Mouse (Mus musculus): Measurements from ENCODE around the gene Efcab9. TPM values are rescaled to one million over a fixed set of nuclear protein-coding genes. Genes with fewer than 3 reads are reported as not detected.

Efcab9 gene
- polyA plus RNA-seq, 1 experiment from 2014 or later, result not detected

DNA sequence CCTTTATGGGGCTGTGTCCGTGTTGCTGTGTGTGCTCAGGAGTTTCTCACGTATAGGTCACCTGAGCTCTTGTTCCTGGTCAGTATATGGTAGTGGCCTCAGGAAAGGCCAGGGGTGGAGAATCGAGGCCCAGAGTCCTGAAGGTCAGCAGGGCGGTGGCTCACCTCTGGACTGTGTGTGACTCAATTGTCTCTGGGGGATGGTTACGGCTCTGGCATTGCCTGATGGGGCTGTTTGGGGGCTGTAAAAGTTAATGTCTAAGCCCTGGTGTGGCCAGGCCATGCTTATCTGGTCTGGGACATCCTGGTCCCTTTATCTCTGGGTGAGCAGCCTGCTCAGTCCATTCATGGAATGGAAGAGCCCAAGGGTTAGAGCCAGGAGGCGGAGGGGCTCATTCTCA, 34.3 kb upstream of the Efcab9 start:
- H3K36me3 ChIP-seq, result no peaks in the 10 kb centered on the region
- WGBS, result 67% methylated on average over 6 of the region's 6 CpGs
- no peaks in the 10 kb centered on the region for H3K27me3 ChIP-seq (replicated peaks)
- ATAC-seq (ENCODE audit: low FRiP score), result no peak
- H3K27ac ChIP-seq (replicated peaks), result no peak overlapping the region
- H3K9ac ChIP-seq (replicated peaks), result no peak overlapping the region
- no peak overlapping the region for H3K4me3 ChIP-seq (replicated peaks)
- H3K9me3 ChIP-seq (replicated peaks), result no peaks in the 10 kb centered on the region
- peaks cover 5% of the 10 kb centered on the region for H3K4me1 ChIP-seq
- no peak overlapping the region for H3K4me2 ChIP-seq

DNA sequence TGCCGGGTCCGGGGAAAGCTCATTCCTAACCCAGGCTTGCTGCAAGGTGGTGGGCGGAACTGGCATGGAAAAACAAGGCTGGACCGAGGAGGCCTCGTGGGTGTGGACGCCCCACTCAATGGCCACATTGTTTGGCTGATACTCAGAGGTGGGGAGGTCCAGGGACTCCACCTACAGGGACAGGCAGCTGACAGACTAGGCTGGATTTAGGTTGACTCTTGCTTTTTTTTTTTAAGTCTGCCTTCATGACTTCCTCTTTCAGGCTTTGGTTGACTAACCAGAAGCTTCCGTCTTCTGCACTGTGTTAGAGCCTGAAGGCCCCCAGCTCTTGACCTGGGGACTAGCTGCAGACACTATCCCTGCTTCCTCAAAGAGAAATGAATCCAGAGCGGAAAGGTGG, 33.2 kb upstream of the Efcab9 start:
- ATAC-seq (ENCODE audit: low FRiP score), result no peak
- WGBS, result 43% methylated on average over 8 of the region's 8 CpGs
- Histone ChIP-seq H3K27me3 (replicated peaks) (no peaks in the 10 kb centered on the region), H3K4me1 (peaks cover 5% of the 10 kb centered on the region), H3K27ac (replicated peaks) (no peak overlapping the region), H3K9ac (replicated peaks) (no peak overlapping the region), H3K4me2 (no peak overlapping the region), H3K36me3 (no peaks in the 10 kb centered on the region), H3K9me3 (replicated peaks) (no peaks in the 10 kb centered on the region), H3K4me3 (replicated peaks) (no peak overlapping the region)

DNA sequence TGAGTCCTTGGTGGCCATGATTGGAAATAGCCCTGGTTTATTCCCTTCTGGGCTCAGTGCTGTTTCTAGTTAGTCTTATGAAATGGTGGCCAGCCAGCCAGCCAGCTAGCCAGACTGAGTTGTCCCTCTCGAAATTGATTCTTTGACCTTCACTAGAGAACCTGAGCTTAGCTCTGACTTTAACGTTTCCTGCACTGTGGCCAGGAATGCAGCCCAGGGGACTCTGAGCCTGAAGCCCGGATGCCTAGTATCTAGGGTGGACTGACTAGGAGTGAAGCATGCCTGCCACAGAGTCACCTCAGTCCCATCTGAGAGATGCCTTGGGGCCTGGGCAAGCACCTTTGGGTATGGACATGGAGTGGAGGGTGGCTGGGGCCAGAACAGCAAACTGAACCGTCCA, 32.7 kb upstream of the Efcab9 start:
- Histone ChIP-seq H3K27ac (replicated peaks) (no peak overlapping the region), H3K4me3 (replicated peaks) (no peak overlapping the region), H3K9ac (replicated peaks) (no peak overlapping the region), H3K4me1 (peaks cover 5% of the 10 kb centered on the region), H3K9me3 (replicated peaks) (no peaks in the 10 kb centered on the region), H3K36me3 (no peaks in the 10 kb centered on the region), H3K27me3 (replicated peaks) (no peaks in the 10 kb centered on the region), H3K4me2 (no peak overlapping the region)
- 62% methylated on average over 4 of the region's 4 CpGs for WGBS
- no peak for ATAC-seq (ENCODE audit: low FRiP score)

DNA sequence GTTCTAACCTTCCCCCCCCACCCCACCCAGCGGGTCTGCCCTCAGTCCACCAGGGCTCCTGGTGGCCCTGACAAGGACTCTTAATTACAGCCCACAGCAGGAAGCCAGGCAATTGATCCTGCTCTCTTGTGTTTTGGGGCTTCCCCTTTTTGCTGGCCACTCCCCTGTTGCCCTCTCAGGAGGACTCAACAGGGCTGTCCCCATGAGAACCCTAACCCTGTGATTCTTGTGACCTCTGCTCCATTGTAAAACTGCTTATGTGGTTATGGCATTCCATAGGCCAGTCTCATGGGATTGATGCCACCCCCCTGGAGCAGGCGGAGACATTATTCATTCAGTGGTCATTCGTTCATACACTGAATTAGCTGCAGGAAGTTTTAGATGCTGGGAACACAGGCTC, 31.8 kb upstream of the Efcab9 start:
- no peaks in the 10 kb centered on the region for H3K36me3 ChIP-seq
- no peak overlapping the region for H3K4me3 ChIP-seq (replicated peaks)
- H3K9me3 ChIP-seq (replicated peaks), result no peaks in the 10 kb centered on the region
- H3K4me2 ChIP-seq, result no peak overlapping the region
- H3K27me3 ChIP-seq (replicated peaks), result no peaks in the 10 kb centered on the region
- no peak for ATAC-seq (ENCODE audit: low FRiP score)
- no peak overlapping the region for H3K27ac ChIP-seq (replicated peaks)
- peaks cover 5% of the 10 kb centered on the region for H3K4me1 ChIP-seq
- H3K9ac ChIP-seq (replicated peaks), result no peak overlapping the region
- 32% methylated on average over 3 of the region's 3 CpGs for WGBS

DNA sequence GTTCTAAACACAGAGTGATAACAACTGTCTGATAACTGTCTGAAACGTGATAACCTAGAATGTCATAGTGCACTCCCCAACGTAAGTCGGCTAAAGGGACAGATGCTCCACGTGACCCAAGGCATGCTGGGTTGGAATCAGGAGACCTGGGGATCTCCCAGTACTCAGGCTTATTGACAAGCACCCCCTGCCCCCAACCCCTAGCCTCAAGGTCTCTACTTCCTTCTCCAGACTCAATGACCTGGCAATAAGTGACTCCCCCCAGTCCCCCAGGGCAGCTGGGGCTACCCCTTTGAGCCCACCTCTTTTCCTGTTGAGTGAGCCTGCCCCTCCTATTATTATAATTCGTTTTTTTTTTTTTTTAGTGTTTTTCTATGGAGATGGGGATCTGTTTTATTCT, 30.8 kb upstream of the Efcab9 start:
- Histone ChIP-seq H3K27me3 (replicated peaks) (no peaks in the 10 kb centered on the region), H3K4me1 (peaks cover 5% of the 10 kb centered on the region), H3K4me2 (no peak overlapping the region), H3K9me3 (replicated peaks) (no peaks in the 10 kb centered on the region), H3K27ac (replicated peaks) (no peak overlapping the region), H3K4me3 (replicated peaks) (no peak overlapping the region), H3K9ac (replicated peaks) (no peak overlapping the region), H3K36me3 (no peaks in the 10 kb centered on the region)
- 76% methylated on average over 5 of the region's 5 CpGs for WGBS
- no peak for ATAC-seq (ENCODE audit: low FRiP score)

DNA sequence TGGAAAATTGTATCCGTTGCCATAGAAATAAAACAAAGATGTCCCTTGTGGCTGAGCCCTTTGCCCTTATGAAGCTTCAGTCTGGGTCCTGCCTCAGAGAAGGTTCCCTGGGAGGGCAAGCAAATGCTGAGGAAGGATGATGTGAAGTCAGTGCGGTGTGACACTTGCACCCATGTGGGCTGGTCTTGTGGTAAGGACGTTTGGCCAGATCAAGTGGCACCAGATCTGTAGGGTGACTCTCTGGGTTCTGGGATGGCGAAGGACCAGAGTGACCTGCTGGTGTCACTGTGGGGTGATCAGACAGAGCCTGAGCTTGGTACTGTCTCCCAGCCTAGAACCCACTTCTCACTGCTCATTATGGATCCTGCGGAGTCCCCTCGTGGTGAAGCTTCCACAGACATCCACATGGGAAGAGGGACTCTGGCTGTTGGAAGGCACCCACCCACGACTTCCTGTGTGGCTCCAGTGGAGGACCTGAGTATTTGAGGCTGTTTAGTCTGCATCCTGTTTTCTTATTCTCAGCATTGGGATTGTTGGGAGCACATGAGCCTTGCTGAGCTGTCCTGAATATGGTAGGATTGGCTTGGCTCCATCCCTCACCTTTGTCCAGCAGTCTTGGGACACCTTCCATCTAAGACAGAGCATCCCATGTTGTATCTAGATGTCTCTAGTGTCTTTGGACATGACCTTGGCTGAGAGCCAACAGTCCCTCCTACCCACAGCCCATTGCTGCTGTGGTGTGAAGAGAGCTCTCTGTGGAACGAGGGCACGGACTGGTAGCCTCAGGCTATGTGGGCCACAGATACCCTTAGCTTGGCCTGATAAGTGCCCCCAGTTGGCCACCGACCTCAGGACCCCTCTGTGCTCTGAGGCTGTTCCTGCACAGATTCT, 29.8 kb upstream of the Efcab9 start:
- H3K36me3 ChIP-seq, result no peaks in the 10 kb centered on the region
- WGBS, result 71% methylated on average over 10 of the region's 10 CpGs
- no peak overlapping the region for H3K9ac ChIP-seq (replicated peaks)
- H3K27me3 ChIP-seq (replicated peaks), result no peaks in the 10 kb centered on the region
- no peak overlapping the region for H3K4me3 ChIP-seq (replicated peaks)
- no peak overlapping the region for H3K4me2 ChIP-seq
- no peak overlapping the region for H3K27ac ChIP-seq (replicated peaks)
- H3K9me3 ChIP-seq (replicated peaks), result no peaks in the 10 kb centered on the region
- no peak for ATAC-seq (ENCODE audit: low FRiP score)
- no peaks in the 10 kb centered on the region; the same call in 1 of the 2 replicates for H3K4me1 ChIP-seq

DNA sequence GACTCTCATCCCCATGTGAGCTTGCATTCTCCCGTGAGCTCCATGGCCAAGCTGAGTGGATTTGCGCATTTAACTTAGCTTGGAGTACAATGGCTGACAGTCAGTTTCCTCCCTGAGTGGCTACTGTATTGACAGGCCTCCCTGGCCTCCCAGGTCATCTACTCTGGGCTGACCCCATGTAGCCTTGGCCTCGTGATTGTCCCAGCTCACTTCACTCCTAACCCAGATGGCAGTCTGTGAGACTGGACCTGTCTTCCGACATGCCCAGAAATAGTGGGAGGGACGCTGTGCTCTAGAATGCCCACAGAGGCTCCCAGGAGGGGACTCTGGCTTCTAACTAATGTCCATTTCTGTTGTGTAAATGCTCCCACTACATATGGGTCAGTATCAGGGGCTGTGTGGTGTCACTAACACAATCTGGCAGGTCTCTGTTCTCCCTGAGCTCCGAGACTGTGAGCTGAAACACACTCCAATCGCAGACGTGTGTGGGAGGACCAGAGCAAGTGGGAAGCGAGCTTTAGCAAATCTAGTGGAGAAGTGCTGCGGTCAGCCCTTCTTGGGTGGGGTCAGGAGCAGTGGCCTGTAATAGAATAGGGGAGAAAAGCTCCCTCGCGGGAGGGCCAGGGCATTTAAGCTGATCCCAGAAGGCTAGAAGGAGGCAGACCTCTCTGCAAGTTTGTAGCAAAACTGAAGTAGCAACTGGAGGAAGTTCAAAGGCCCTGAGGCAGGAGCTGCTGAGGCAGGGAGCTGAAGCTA, 28.3 kb upstream of the Efcab9 start:
- H3K9ac ChIP-seq (replicated peaks), result no peak overlapping the region
- no peaks in the 10 kb centered on the region for H3K27me3 ChIP-seq (replicated peaks)
- WGBS, result 85% methylated on average over 12 of the region's 12 CpGs
- no peak overlapping the region for H3K4me3 ChIP-seq (replicated peaks)
- no peaks in the 10 kb centered on the region for H3K9me3 ChIP-seq (replicated peaks)
- no peaks in the 10 kb centered on the region for H3K36me3 ChIP-seq
- ATAC-seq (ENCODE audit: low FRiP score), result no peak
- no peaks in the 10 kb centered on the region; the same call in 1 of the 2 replicates for H3K4me1 ChIP-seq
- no peak overlapping the region for H3K27ac ChIP-seq (replicated peaks)
- H3K4me2 ChIP-seq, result no peak overlapping the region

DNA sequence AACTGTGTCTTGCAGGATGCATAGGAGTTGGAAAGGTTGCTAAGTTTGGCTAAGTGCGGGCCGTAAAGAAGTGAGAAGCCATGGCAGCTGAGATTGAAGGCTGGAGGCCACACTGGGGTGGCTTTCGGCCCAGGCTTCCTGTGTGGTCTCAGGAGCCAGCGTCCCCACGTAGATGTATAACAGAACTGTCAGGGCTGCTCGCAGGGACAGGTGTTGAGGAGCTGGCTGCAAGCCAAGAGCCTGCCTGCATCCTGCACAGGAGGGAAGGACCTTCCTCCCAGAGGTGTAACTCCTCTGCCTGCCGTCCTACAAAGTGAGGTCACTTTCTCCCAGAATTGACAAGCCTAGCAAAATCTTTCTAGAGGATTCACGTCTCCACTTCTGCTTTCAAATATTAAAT, 26.8 kb upstream of the Efcab9 start:
- no peaks in the 10 kb centered on the region; the same call in 1 of the 2 replicates for H3K4me1 ChIP-seq
- WGBS, result 42% methylated on average over 8 of the region's 8 CpGs
- H3K4me2 ChIP-seq, result no peak overlapping the region
- no peak overlapping the region for H3K4me3 ChIP-seq (replicated peaks)
- H3K9ac ChIP-seq (replicated peaks), result no peak overlapping the region
- no peak for ATAC-seq (ENCODE audit: low FRiP score)
- H3K27ac ChIP-seq (replicated peaks), result no peak overlapping the region
- H3K27me3 ChIP-seq (replicated peaks), result no peaks in the 10 kb centered on the region
- H3K9me3 ChIP-seq (replicated peaks), result no peaks in the 10 kb centered on the region
- no peaks in the 10 kb centered on the region for H3K36me3 ChIP-seq

DNA sequence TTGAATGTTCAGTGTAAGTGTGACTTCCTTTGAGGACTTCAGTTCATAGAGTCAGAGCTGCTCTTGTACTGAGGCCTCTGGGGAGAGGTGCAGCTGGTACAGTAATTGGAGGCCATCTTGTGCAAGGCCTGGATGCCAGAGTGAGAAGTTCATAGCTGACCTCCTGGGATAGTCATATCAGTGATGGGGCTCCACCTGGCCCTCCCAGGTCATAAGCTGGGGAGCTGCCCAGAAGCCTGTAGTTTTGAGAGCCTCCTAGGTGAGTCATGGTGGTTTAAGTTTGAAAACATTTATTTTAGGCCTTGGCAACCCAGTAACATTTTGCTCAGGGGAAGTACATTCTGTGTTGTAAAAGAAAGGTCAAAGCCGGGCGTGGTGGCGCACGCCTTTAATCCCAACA, 26.1 kb upstream of the Efcab9 start:
- H3K4me3 ChIP-seq (replicated peaks), result no peak overlapping the region
- no peak for ATAC-seq (ENCODE audit: low FRiP score)
- 98% methylated on average over 4 of the region's 4 CpGs for WGBS

DNA sequence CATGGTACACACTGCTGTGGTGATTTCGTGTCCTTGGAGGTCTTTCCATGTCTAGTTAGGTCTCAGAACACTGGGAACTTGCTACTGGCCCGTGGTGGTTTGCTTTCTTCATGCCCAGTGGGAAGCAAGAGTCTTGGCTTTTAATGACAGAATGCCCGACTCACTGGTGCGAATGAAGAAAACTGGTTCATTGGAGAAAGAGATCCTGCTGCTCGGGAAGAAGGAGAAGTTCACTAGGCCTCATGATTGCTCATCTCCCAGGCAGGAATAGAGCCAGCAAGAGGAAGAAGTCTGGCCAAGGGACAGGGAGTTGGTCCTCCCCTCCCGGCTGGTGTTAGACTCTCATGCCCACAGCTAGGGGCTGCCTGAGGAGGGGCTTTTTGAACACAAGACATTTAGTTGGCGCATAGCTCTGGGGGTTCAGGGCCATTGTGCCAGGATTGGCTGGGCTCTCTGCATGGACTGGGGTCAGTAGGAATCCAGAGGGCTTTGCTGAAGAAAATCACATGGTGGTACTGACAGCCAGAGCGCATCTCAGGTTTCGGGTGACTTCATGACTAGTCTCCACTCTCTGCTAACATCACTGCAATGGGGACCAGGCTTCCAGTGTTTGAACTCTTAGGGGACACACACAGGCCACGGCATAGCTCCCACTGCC, 24.6 kb upstream of the Efcab9 start:
- no peak for ATAC-seq (ENCODE audit: low FRiP score)

More for the DNA sequence above, 26.1 kb upstream of the Efcab9 start:
- Histone ChIP-seq H3K27ac (replicated peaks) (no peak overlapping the region), H3K9ac (replicated peaks) (no peak overlapping the region), H3K9me3 (replicated peaks) (no peaks in the 10 kb centered on the region), H3K27me3 (replicated peaks) (no peaks in the 10 kb centered on the region), H3K4me1 (peaks cover 3% of the 10 kb centered on the region), H3K36me3 (no peaks in the 10 kb centered on the region), H3K4me2 (no peak overlapping the region)

DNA sequence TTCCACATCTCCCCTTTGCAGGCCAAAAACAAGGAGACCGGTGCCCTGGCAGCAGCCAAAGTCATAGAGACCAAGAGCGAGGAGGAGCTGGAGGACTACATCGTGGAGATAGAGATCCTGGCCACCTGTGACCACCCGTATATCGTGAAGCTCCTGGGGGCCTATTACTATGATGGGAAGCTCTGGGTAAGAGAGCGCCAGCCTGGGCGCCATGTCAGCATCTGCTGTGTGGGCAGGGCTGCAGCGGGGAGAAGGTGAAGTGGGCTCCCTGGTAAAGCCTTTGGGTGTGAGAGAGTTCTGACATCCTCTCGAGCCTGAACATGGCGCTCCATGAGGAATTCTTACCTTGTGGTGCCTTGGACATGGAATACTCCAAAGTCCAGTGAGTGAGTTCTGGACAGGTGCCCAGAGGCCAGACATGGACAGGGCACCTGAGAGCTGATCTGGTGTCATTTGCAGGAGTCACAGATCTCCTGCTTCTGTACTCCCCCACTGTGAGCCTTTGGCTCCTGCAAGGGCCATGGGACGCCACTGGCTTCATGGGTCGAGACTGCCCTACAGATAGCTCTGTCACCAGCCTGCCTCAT, 23.3 kb upstream of the Efcab9 start:
- Histone ChIP-seq H3K27me3 (replicated peaks) (no peaks in the 10 kb centered on the region), H3K4me1 (peaks cover 28% of the 10 kb centered on the region), H3K27ac (replicated peaks) (no peak overlapping the region), H3K4me3 (replicated peaks) (no peak overlapping the region), H3K4me2 (no peak overlapping the region), H3K36me3 (no peaks in the 10 kb centered on the region), H3K9ac (replicated peaks) (no peak overlapping the region), H3K9me3 (replicated peaks) (no peaks in the 10 kb centered on the region)
- ATAC-seq (ENCODE audit: low FRiP score), result no peak
- 89% methylated on average over 12 of the region's 12 CpGs for WGBS

More for the DNA sequence above, 24.6 kb upstream of the Efcab9 start:
- Histone ChIP-seq H3K9me3 (replicated peaks) (no peaks in the 10 kb centered on the region), H3K4me1 (peaks cover 18% of the 10 kb centered on the region), H3K4me3 (replicated peaks) (no peak overlapping the region), H3K9ac (replicated peaks) (no peak overlapping the region), H3K27me3 (replicated peaks) (no peaks in the 10 kb centered on the region), H3K27ac (replicated peaks) (no peak overlapping the region), H3K4me2 (no peak overlapping the region), H3K36me3 (no peaks in the 10 kb centered on the region)
- 80% methylated on average over 10 of the region's 10 CpGs for WGBS

All from neural tube, embryonic 15.5 days (tissue).